In the genomic region with DNA sequence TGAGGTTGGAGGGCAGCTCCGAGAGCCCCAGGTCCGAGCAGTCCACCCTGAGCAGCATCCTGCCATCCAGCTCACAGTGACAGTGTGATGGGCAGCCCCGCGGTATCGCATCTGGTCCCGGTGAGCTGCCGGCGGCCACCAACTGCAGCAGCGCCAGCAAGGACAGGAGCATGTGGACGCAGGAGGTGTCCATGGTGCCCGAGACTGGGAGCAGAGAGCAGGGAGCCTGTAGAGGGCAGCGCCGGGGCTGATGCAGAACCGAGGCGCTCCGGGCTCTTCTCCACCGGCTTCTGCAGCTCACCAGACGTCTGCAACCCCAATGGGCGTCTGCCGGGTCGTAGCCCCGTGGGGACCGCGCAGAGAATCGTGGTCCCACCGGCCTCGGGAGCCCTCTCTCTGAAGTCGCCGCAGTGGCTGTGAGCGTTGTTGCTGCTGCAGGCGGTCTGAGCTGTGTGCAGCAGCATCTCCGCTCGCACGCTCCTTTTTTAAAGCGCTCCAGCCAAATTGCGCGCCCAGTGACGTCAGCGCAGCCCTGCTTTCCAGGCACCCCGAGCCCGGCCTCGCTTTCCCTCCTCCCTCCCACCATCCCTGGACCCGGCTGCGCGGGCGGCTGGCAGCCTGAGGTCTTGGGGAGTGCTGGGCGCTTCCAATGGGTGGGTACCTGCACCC, we compare ENCODE assay signal across 8 mouse cellular contexts. TPM values are rescaled to one million over a fixed set of nuclear protein-coding genes. Genes with fewer than 3 reads are reported as not detected.
DNase-seq lines count a peak whose midpoint lies in the region; ATAC-seq and TF ChIP-seq lines count a peak whose summit lies in the region.

Lgr5 (minus strand) TSS at position 480 of the 669 bp plus-strand sequence.

- H3K27me3 ChIP-seq in forebrain, embryonic 12.5 days, result peaks cover 78% of the 10 kb centered on the region
- H3K27me3 ChIP-seq in hindbrain, embryonic 11.5 days (ENCODE audit: control insufficient read depth, insufficient read depth, low read length), result peaks cover 22% of the 10 kb centered on the region; the same call in 1 of the 2 replicates
- H3K27me3 ChIP-seq in lung, postnatal 0 days (replicated peaks; ENCODE audit: insufficient read depth, low read length), result peaks cover 28% of the 10 kb centered on the region

- peak within 1 kb of the TSS; percentile 57 for H3K4me3 ChIP-seq in forebrain, embryonic 12.5 days (replicated peaks)
- peak within 1 kb of the TSS; percentile 58 for H3K4me3 ChIP-seq in hindbrain, embryonic 11.5 days (ENCODE audit: low read depth, low read length)
- H3K4me3 ChIP-seq in lung, postnatal 0 days (ENCODE audit: low read depth, low read length), result peak within 1 kb of the TSS; percentile 28

- DNase-seq in ES-CJ7 (ENCODE audit: low read depth, low spot score), result peak; percentile 48
- peak; percentile 86 for DNase-seq in brain, embryonic 14.5 days (ENCODE audit: low read depth)
- DNase-seq in hindbrain, embryonic 11.5 days (ENCODE audit: low spot score), result peak; percentile 83
- peak; percentile 40 to 41 for DNase-seq in layer of hippocampus, postnatal 25 days (ENCODE audit: extremely low spot score in 1 of 2, low spot score in 1 of 2)
- peak; percentile 61 for DNase-seq in lung, postnatal 0 days (ENCODE audit: low spot score)
- DNase-seq in retina, postnatal 1 day, result peak; percentile 84

- no peak for TF ChIP-seq EP300 in lung, postnatal 0 days (IDR thresholded peaks at IDR 0.05)

- WGBS in forebrain, embryonic 12.5 days, result 0% methylated on average over 40 of the region's 47 CpGs
- under 1% methylated on average over 44 of the region's 47 CpGs for WGBS in hindbrain, embryonic 11.5 days
- 2% methylated on average over 45 of the region's 47 CpGs for WGBS in lung, postnatal 0 days

- 0 out of 2 replicates have a peak, but pooled peaks have one; percentile 9 for TF ChIP-seq CTCF in brain, embryonic 14.5 days (IDR thresholded peaks at IDR 0.05; ENCODE audit: borderline replicate concordance, extremely low read depth, insufficient read depth, insufficient read length)
- peak; percentile 56 for TF ChIP-seq CTCF in lung, postnatal 0 days (IDR thresholded peaks at IDR 0.05)

- no peak within 1 kb of the TSS for H3K27ac ChIP-seq in forebrain, embryonic 12.5 days
- no peak within 1 kb of the TSS for H3K27ac ChIP-seq in hindbrain, embryonic 11.5 days (ENCODE audit: low read depth, low read length)
- H3K27ac ChIP-seq in lung, postnatal 0 days (ENCODE audit: low read length), result no peak within 1 kb of the TSS

- no peaks in the 10 kb centered on the region for H3K9me3 ChIP-seq in forebrain, embryonic 12.5 days
- H3K9me3 ChIP-seq in hindbrain, embryonic 11.5 days (ENCODE audit: control insufficient read depth, low read length), result no peaks in the 10 kb centered on the region
- H3K9me3 ChIP-seq in lung, postnatal 0 days (ENCODE audit: low read length), result no peaks in the 10 kb centered on the region

- H3K9ac ChIP-seq in forebrain, embryonic 12.5 days, result peak within 1 kb of the TSS; percentile 50
- peak within 1 kb of the TSS; percentile 35 for H3K9ac ChIP-seq in hindbrain, embryonic 11.5 days (ENCODE audit: low read depth, low read length)
- H3K9ac ChIP-seq in lung, postnatal 0 days (replicated peaks; ENCODE audit: low read depth), result no peak within 1 kb of the TSS

- peak within 1 kb of the TSS; percentile 98 for H3K4me2 ChIP-seq in forebrain, embryonic 12.5 days
- H3K4me2 ChIP-seq in hindbrain, embryonic 11.5 days (replicated peaks; ENCODE audit: low read depth, low read length), result peak within 1 kb of the TSS; percentile 92
- H3K4me2 ChIP-seq in lung, postnatal 0 days (replicated peaks; ENCODE audit: low read depth, low read length), result peak within 1 kb of the TSS; percentile 62

- peak; percentile 84 for ATAC-seq in forebrain, embryonic 12.5 days (ENCODE audit: low FRiP score)
- peak; percentile 89 for ATAC-seq in hindbrain, embryonic 11.5 days (ENCODE audit: low FRiP score)
- ATAC-seq in lung, postnatal 0 days, result peak; percentile 75
- no peak for ATAC-seq in inflammation-experienced regulatory T-cells, adult 6 months

- no peak for TF ChIP-seq POLR2A in brain, embryonic 14.5 days (IDR thresholded peaks at IDR 0.05; ENCODE audit: borderline replicate concordance, extremely low read depth, insufficient read depth, insufficient read length, poor library complexity, severe bottlenecking)

- H3K36me3 ChIP-seq in forebrain, embryonic 12.5 days (replicated peaks), result no peaks in the 10 kb centered on the region
- H3K36me3 ChIP-seq in hindbrain, embryonic 11.5 days (ENCODE audit: control insufficient read depth, insufficient read depth, low read length), result no peaks in the 10 kb centered on the region
- no peaks in the 10 kb centered on the region for H3K36me3 ChIP-seq in lung, postnatal 0 days (ENCODE audit: insufficient read depth, low read length)

- peaks cover 28% of the 10 kb centered on the region for H3K4me1 ChIP-seq in forebrain, embryonic 12.5 days
- H3K4me1 ChIP-seq in hindbrain, embryonic 11.5 days (replicated peaks; ENCODE audit: control insufficient read depth, insufficient read depth, low read length), result peaks cover 2% of the 10 kb centered on the region
- peaks cover 7% of the 10 kb centered on the region for H3K4me1 ChIP-seq in lung, postnatal 0 days (ENCODE audit: insufficient read depth, low read depth, low read length)

RNA-seq across cellular contexts. Expression of gene Lgr5, which starts in this region (rescaled TPM):
- 1.4 and 2.3 TPM in 2 replicates for polyA plus RNA-seq in brain, embryonic 14.5 days (2012; rRNA removed)
- polyA plus RNA-seq in forebrain, embryonic 12.5 days (2016; fragmentation: Nextera tagmentation; extraction: Ambion mirVana), result 1.2 and 2.0 TPM in 2 replicates
- polyA plus RNA-seq in hindbrain, embryonic 11.5 days (2014; fragmentation: Nextera tagmentation; extraction: Ambion mirVana), result 6.4 and 6.7 TPM in 2 replicates
- total RNA-seq in layer of hippocampus, postnatal 25 days (2021), result 1 to 10 TPM; 1.8 to 2.9 TPM
- 0.23 and 0.35 TPM in 2 replicates for polyA plus RNA-seq in lung, postnatal 0 days (2015; fragmentation: Nextera tagmentation; extraction: Ambion mirVana)
- under 1 TPM in 1 of 3 experiments, not detected in 2; 0.15 TPM for polyA plus RNA-seq in inflammation-experienced regulatory T-cells, adult 6 months (2017; shearing (Covaris generic))

Comparison
In these comparisons a context has a peak if more than half of its experiments do, and no peak if none do; other contexts are left out.
1. Peak in DNase-seq, ATAC-seq, H3K4me3 ChIP-seq and H3K4me2 ChIP-seq in lung, postnatal 0 days; RNA of the gene not detected or under 1 TPM.